Comparison of ENCODE assay signal across 22 mouse cellular contexts in the genomic region with DNA sequence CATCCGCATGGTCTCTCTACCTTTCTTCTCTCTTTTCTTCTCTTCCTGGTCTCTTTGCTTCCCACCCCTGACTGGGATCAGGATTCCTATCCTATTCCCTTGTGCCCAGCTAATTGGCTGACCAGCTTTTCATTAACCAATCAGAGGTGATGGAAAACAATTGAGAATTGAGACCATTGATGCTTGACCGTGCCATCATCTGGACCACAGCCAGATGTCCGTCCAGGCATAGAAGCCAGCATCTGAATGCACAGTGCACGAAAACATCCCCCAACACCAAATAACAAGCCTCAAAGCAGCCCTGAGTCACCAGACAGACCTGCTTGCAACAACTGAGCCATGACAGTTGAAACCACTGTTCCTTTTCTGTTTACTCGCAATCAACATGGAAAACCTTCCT. TPM values are rescaled to one million over a fixed set of nuclear protein-coding genes. Genes with fewer than 3 reads are reported as not detected.
"Had no signal": no experiment of that assay in that cellular context is flagged by ENCODE, and none has a peak within 500 bp of the region (broad histone marks: within the 10 kb centered on the region; RNA-seq: fewer than 3 reads in every experiment).

No protein-coding gene starts in this region.

- H3K9me3 ChIP-seq: limb, embryonic 13.5 days; neural tube, embryonic 13.5 days had no signal

- DNase-seq: kidney, adult 11 months; left cerebral cortex, postnatal 4 days; lung, adult 18-20 months; midbrain, embryonic 14.5 days; right cerebral cortex, adult 18-20 months; right cerebral cortex, postnatal 25 days; thymus, adult 18-20 months; thymus, postnatal 14 days had no signal

- H3K9ac ChIP-seq: limb, embryonic 13.5 days; liver, embryonic 14.5 days; neural tube, embryonic 13.5 days had no signal

- H3K4me3 ChIP-seq: limb, embryonic 13.5 days; neural tube, embryonic 13.5 days had no signal

- H3K4me1 ChIP-seq: neural tube, embryonic 13.5 days had no signal

- H3K27ac ChIP-seq: limb, embryonic 13.5 days; liver, embryonic 14.5 days; neural tube, embryonic 13.5 days; stomach, postnatal 0 days had no signal

- H3K27me3 ChIP-seq: limb, embryonic 13.5 days; neural tube, embryonic 13.5 days had no signal

- H3K36me3 ChIP-seq: limb, embryonic 13.5 days; neural tube, embryonic 13.5 days had no signal

- H3K4me2 ChIP-seq: limb, embryonic 13.5 days; neural tube, embryonic 13.5 days had no signal

RNA-seq across cellular contexts. Expression of gene 4930432M17Rik, which starts 54.5 kb away (rescaled TPM):
- total RNA-seq: layer of hippocampus, adult 8-10 months; layer of hippocampus, postnatal 14 days; left cerebral cortex, adult 18-20 months; left cerebral cortex, postnatal 10 days; left cerebral cortex, postnatal 4 days; liver, adult 2 months; monocyte, adult 5-6 weeks had no signal
- polyA plus RNA-seq: intestine, embryonic 14.5 days; large intestine, adult 2 months; limb, embryonic 13.5 days; liver, adult 2 months; liver, embryonic 14.5 days; lung, embryonic 16.5 days; midbrain, embryonic 14.5 days; neural tube, embryonic 13.5 days; small intestine, adult 2 months; stomach, postnatal 0 days had no signal
